Mouse (Mus musculus): ENCODE results near the gene Rev1.

DNA sequence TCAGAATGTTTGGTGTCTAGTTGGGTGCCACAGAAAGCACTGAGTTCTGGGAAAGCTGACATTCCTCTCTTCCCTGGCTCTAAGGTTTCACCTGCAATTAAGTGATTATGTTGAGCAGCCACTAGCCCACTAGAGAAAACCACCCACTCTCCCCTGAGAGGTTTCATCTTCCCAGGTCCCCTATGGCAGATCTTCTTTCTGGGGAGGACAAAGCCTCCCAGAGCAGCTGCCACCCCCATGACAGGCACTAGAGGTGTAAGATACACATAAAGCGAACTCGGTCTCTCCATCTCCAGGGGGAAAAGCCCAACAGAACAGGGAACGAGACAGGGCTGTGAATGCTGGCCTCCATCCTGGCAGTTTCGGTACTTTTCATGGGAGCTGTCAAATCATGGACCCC lies 42.3 kb upstream of the Rev1 start:
- TF ChIP-seq CTCF (conservative IDR thresholded peaks at IDR 0.05 in 1 of 2, IDR thresholded peaks at IDR 0.05 in 1 of 2; ENCODE audit: low read depth in 2 of 2, low read length in 2 of 2) (no peak), HCFC1 (IDR thresholded peaks at IDR 0.05; ENCODE audit: low read depth, low read length) (no peak), ETS1 (conservative IDR thresholded peaks at IDR 0.05; ENCODE audit: low read depth, low read length) (no peak), POLR2A (IDR thresholded peaks at IDR 0.05; ENCODE audit: low read depth, low read length) (no peak), USF2 (conservative IDR thresholded peaks at IDR 0.05; ENCODE audit: low read depth, low read length) (no peak), EP300 (IDR thresholded peaks at IDR 0.05; ENCODE audit: low read length) (no peak), ZC3H11A (IDR thresholded peaks at IDR 0.05; ENCODE audit: low read depth, low read length) (no peak), RCOR1 (conservative IDR thresholded peaks at IDR 0.05; ENCODE audit: low read depth, low read length) (no peak), BHLHE40 (IDR thresholded peaks at IDR 0.05; ENCODE audit: low read depth, low read length) (no peak)

Measured in CH12.LX (cell line).